Mouse (Mus musculus) megakaryocyte, adult 5-6 weeks (primary cell): Measurements from ENCODE around the gene Il18. TPM values are rescaled to one million over a fixed set of nuclear protein-coding genes. Genes with fewer than 3 reads are reported as not detected.

Experiments used
- ATAC-seq: 2 replicates; pipeline ENCODE4 v1.8.0; 2016; ENCODE audit warnings: mild to moderate bottlenecking, inconsistent platforms; ENCODE audit not compliant: poor library complexity, severe bottlenecking
- total RNA-seq, 2 experiments: library from RNA; stranded (forward) in 1 of 2; stranded (reverse) in 1 of 2; fragments of 153-499, 151-499 nt in 1 of 2; fragments of 221-1000, 200-1000 nt in 1 of 2; gene quantifications; 2 replicates each; pipeline versions ENCODE4 v1.2.3 to v1.2.4; 2015 to 2017

Il18 gene
- 9.9 and 20.1 TPM in 2 replicates for total RNA-seq (2015)
- 10.2 and 14.5 TPM in 2 replicates for total RNA-seq (2017)

GRCm38 (mm10) chr9:50554241-50555093 is at the start of gene Il18:
Il18 (plus strand) TSS chr9:50554827.
- ATAC-seq, result peak; percentile 92

GRCm38 (mm10) chr9:50505405-50505804 is 49.2 kb upstream of the Il18 start:
- ATAC-seq, result no peak

GRCm38 (mm10) chr9:50507570-50507969 is 47.1 kb upstream of the Il18 start:
- no peak for ATAC-seq

- ATAC-seq, result no peak
Observed at GRCm38 (mm10) chr9:50515462-50515861, 39.2 kb upstream of the Il18 start.

GRCm38 (mm10) chr9:50518781-50519180 is 35.8 kb upstream of the Il18 start:
- ATAC-seq, result no peak

GRCm38 (mm10) chr9:50520748-50521147 is 33.9 kb upstream of the Il18 start:
- ATAC-seq, result peak; percentile 77

- no peak for ATAC-seq
Observed at GRCm38 (mm10) chr9:50521562-50521961, 33.1 kb upstream of the Il18 start.

- ATAC-seq, result peak; percentile 67
Observed at GRCm38 (mm10) chr9:50522574-50522973, 32.1 kb upstream of the Il18 start.

GRCm38 (mm10) chr9:50524936-50525335 is 29.7 kb upstream of the Il18 start:
- no peak for ATAC-seq

GRCm38 (mm10) chr9:50525585-50525984 is 29.0 kb upstream of the Il18 start:
- no peak for ATAC-seq

GRCm38 (mm10) chr9:50527860-50528259 is 26.8 kb upstream of the Il18 start:
- ATAC-seq, result peak; percentile 37

GRCm38 (mm10) chr9:50528293-50528892 is 26.2 kb upstream of the Il18 start, which contains the start of gene Pts:
Pts (minus strand) TSS chr9:50528724.
- peak; percentile 81 for ATAC-seq

- no peak for ATAC-seq
Observed at GRCm38 (mm10) chr9:50530890-50531289, 23.7 kb upstream of the Il18 start.

- peak; percentile 66 for ATAC-seq
Observed at GRCm38 (mm10) chr9:50533328-50533727, 21.3 kb upstream of the Il18 start.

- no peak for ATAC-seq
Observed at GRCm38 (mm10) chr9:50533791-50534190, 20.8 kb upstream of the Il18 start.

GRCm38 (mm10) chr9:50535930-50536329 is 18.7 kb upstream of the Il18 start:
- ATAC-seq, result no peak

- no peak for ATAC-seq
Observed at GRCm38 (mm10) chr9:50536603-50537135, 18.0 kb upstream of the Il18 start.

GRCm38 (mm10) chr9:50537295-50537694 is 17.3 kb upstream of the Il18 start:
- ATAC-seq, result peak; percentile 53

GRCm38 (mm10) chr9:50540170-50540569 is 14.5 kb upstream of the Il18 start:
- peak; percentile 64 for ATAC-seq

- ATAC-seq, result no peak
Observed at GRCm38 (mm10) chr9:50542401-50542800, 12.2 kb upstream of the Il18 start.

GRCm38 (mm10) chr9:50547859-50548478 is 6.7 kb upstream of the Il18 start:
- ATAC-seq, result peak; percentile 81
